Mouse (Mus musculus): ENCODE measurements around the gene Esp6.
"Not testable (repeated sequence)": the region's sequence is repeated elsewhere in the genome, so short reads cannot be mapped to it uniquely, and the experiment has no call there.

GRCm38 (mm10) chr17:40547005-40547404, 14.3 kb upstream of the Esp6 start:
- TF ChIP-seq POLR2AphosphoS5 (IDR thresholded peaks at IDR 0.05; ENCODE audit: borderline replicate concordance, low read depth, low read length); UBTF (IDR thresholded peaks at IDR 0.05; ENCODE audit: borderline replicate concordance, insufficient read depth, low read depth, low read length); ZC3H11A (IDR thresholded peaks at IDR 0.05; ENCODE audit: low read depth, low read length); BHLHE40 (IDR thresholded peaks at IDR 0.05; ENCODE audit: borderline replicate concordance, low read depth, low read length); CTCF (IDR thresholded peaks at IDR 0.05 in 2 of 3, conservative IDR thresholded peaks at IDR 0.05 in 1 of 3; ENCODE audit: control insufficient read depth in 1 of 3, insufficient read depth in 1 of 3, low read depth in 2 of 3, low read length in 3 of 3, poor library complexity in 1 of 3, severe bottlenecking in 1 of 3); POLR2A (IDR thresholded peaks at IDR 0.05; ENCODE audit: control insufficient read depth in 1 of 2, insufficient read depth in 1 of 2, low read depth in 1 of 2, low read length in 2 of 2, poor library complexity in 1 of 2); USF1 (IDR thresholded peaks at IDR 0.05; ENCODE audit: low read depth, low read length); TCF12 (IDR thresholded peaks at IDR 0.05; ENCODE audit: low read depth, low read length); JUND (IDR thresholded peaks at IDR 0.05; ENCODE audit: low read depth, low read length); MYC (IDR thresholded peaks at IDR 0.05; ENCODE audit: low read depth, low read length): not testable (repeated sequence)

Data from MEL (cell line).